Mouse (Mus musculus) hindbrain, embryonic 13.5 days (tissue): ENCODE measurements at regions not wholly inside any gene's neighbourhood (a gene's known extent, or its start where the extent isn't known, plus 50 kb on each side); places are given as distances from the start of the nearest gene placed in this dataset.
A peak's percentile ranks its signal among the peaks of the same experiment; 100 is the strongest.
"Not testable (repeated sequence)": the region's sequence is repeated elsewhere in the genome, so short reads cannot be mapped to it uniquely, and the experiment has no call there.

Experiments used
- ATAC-seq: fragments of 200-750 bp; cut with Nextera tagmentation; 2 replicates; pipeline ENCODE4 v1.8.0; 2017; ENCODE audit warnings: moderate TSS enrichment; ENCODE audit not compliant: low FRiP score
- H3K27ac ChIP-seq: fragments of 300-500 bp; sonication (generic); 2 replicates; pipeline ENCODE4 v1.5.1; 2015; ENCODE audit warnings: inconsistent platforms, mild to moderate bottlenecking, moderate library complexity
- H3K27me3 ChIP-seq: fragments of 300-500 bp; sonication (generic); 2 replicates; pipeline ENCODE4 v1.6.1; 2015; ENCODE audit warnings: mild to moderate bottlenecking, inconsistent platforms
- H3K36me3 ChIP-seq: fragments of 300-500 bp; sonication (generic); 2 replicates; pipeline ENCODE4 v1.6.1; 2015; ENCODE audit warnings: mild to moderate bottlenecking, inconsistent platforms
- H3K4me1 ChIP-seq: fragments of 300-500 bp; sonication (generic); replicated peaks from 2 replicates; pipeline ENCODE4 v1.6.1; 2015; ENCODE audit warnings: inconsistent platforms
- H3K4me2 ChIP-seq: fragments of 300-500 bp; sonication (generic); 2 replicates; pipeline ENCODE4 v1.6.1; 2015; ENCODE audit warnings: inconsistent platforms, mild to moderate bottlenecking, moderate library complexity
- H3K4me3 ChIP-seq: fragments of 300-500 bp; sonication (generic); 2 replicates; pipeline ENCODE4 v1.5.1; 2015; ENCODE audit warnings: mild to moderate bottlenecking, inconsistent platforms
- H3K9ac ChIP-seq: fragments of 300-500 bp; sonication (generic); 2 replicates; pipeline ENCODE4 v1.6.1; 2015; ENCODE audit warnings: mild to moderate bottlenecking, inconsistent platforms
- H3K9me3 ChIP-seq: fragments of 300-500 bp; sonication (generic); 2 replicates; pipeline ENCODE4 v1.6.1; 2016; ENCODE audit warnings: inconsistent platforms
- WGBS: fragments of 180-500 bp; shearing (Covaris S2); methylation state at CpG from one replicate; pipeline ENCODE4 v1.1.7; 2015; 5-methylcytosine and 5-hydroxymethylcytosine counted together

DNA sequence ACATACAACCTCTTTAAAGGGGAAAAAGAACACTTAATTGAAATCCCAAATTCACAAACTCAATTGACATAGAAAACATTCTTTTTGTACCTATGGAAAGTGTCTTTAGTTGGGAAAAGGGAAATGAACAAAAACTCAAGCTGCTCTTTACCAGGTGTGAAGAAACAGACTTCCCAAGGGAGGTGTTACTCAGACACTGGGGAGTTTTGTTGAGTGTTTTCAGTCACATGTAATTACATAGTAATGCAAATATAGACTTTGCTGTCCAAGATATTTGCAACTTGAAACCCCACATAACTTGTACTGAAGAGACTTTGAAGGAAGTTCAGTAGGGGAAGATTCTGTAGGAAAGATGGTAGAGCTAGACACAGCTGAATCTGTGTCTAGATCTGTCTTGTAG, 547.7 kb upstream of the Zfp960 start:
- no peak for ATAC-seq
- no peaks in the 10 kb centered on the region for H3K27me3 ChIP-seq

DNA sequence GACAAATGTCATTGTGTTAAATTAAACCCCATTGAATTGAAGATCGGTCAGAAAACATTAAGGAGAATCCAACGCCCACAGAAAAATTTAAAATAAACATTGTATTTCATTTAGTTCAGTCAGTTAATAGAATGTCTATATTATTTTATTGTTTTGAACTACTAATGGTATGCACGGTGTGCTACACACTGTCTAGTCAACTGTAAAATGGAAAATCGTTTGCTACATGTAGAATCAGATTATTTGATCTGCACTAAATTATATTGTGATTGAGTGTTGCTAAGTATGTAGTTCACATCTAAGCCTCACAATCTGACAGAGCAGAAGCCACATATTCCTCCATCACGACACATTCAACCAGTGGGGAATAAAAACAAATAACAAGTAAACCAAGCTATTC, 570.0 kb upstream of the Zfp960 start:
- WGBS, result 65% methylated on average over 5 of the region's 5 CpGs
- no peak for ATAC-seq
- no peaks in the 10 kb centered on the region for H3K9me3 ChIP-seq

More for the DNA sequence above, 547.7 kb upstream of the Zfp960 start:
- Histone ChIP-seq H3K9ac (no peak overlapping the region), H3K9me3 (no peaks in the 10 kb centered on the region), H3K4me3 (no peak overlapping the region), H3K36me3 (no peaks in the 10 kb centered on the region), H3K27ac (no peak overlapping the region), H3K4me1 (no peaks in the 10 kb centered on the region), H3K4me2 (no peak overlapping the region)

DNA sequence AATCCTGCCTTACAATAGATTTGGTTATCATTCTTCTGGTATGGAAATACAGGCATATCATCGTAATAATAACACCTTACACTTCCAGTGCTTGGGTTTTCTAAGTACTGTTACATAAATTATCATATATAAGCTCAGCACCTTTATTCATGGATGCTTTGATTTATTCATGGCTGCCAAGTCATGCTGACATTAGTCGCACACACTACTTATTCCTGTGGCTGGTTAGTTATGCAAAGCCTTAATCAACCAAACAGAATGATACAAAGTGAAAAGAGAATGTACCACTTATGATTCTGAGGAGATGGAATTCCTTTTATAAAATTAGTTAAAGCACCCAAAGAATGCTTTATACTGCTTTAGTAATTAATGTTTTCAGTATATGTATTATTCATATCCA, 570.4 kb upstream of the Zfp960 start:
- 56% methylated on average over 2 of the region's 2 CpGs for WGBS
- 0 out of 2 replicates have a peak, but pooled peaks have one; percentile 46 for ATAC-seq
- no peaks in the 10 kb centered on the region for H3K9me3 ChIP-seq

More for the DNA sequence above, 570.0 kb upstream of the Zfp960 start:
- H3K27ac ChIP-seq, result no peak overlapping the region
- no peak overlapping the region for H3K4me2 ChIP-seq
- H3K4me3 ChIP-seq, result no peak overlapping the region
- no peaks in the 10 kb centered on the region for H3K36me3 ChIP-seq
- no peaks in the 10 kb centered on the region for H3K4me1 ChIP-seq
- no peaks in the 10 kb centered on the region for H3K27me3 ChIP-seq
- no peak overlapping the region for H3K9ac ChIP-seq

DNA sequence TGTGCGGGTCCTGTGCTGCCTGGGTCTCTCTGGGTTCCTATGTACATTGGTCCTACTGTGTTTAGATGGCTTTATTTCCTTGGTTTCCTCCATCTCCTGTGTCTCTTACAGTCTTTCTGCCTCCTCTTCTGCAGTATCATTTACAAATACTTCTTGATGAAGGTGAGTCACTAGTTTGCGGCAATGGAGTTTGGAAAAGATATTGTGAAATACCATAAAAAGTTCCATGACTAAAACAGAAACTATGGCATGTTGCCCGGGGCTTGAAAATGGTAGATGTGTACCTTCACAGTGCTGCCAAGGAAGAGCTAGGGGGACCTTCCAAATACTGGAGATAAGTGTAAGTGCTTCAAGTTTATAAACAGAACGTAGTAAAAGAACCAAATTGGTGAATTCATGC, 571.4 kb upstream of the Zfp960 start:
- Histone ChIP-seq H3K27ac (no peak overlapping the region), H3K36me3 (no peaks in the 10 kb centered on the region), H3K4me1 (no peaks in the 10 kb centered on the region), H3K9ac (no peak overlapping the region), H3K4me3 (no peak overlapping the region), H3K27me3 (no peaks in the 10 kb centered on the region), H3K9me3 (no peaks in the 10 kb centered on the region), H3K4me2 (no peak overlapping the region)
- 95% methylated on average over 4 of the region's 4 CpGs for WGBS
- ATAC-seq, result no peak

More for the DNA sequence above, 570.4 kb upstream of the Zfp960 start:
- no peak overlapping the region for H3K9ac ChIP-seq
- H3K4me2 ChIP-seq, result no peak overlapping the region
- no peak overlapping the region for H3K4me3 ChIP-seq
- no peaks in the 10 kb centered on the region for H3K4me1 ChIP-seq
- H3K36me3 ChIP-seq, result no peaks in the 10 kb centered on the region
- H3K27me3 ChIP-seq, result no peaks in the 10 kb centered on the region
- no peak overlapping the region for H3K27ac ChIP-seq

DNA sequence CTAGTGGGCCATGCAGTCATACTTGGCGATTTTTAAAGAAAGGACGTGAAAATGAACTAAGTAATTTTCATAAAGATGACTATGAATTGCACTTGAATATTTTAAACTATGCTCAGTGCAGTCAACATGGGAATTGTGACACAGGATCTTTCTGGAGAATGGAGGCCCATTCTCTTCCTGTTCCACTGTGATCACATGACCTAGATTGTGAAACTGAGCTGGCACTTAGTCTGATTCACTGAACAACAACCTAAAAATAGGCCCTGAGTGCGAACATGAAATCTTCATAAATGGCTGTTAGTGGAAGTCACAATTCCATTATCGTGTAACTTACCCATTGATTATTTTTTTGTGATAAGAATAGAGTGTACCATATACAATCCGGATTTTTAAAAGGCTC, 577.6 kb upstream of the Zfp960 start:
- 94% methylated on average over 5 of the region's 5 CpGs for WGBS
- H3K27me3 ChIP-seq, result no peaks in the 10 kb centered on the region
- no peaks in the 10 kb centered on the region for H3K36me3 ChIP-seq
- H3K4me1 ChIP-seq, result no peaks in the 10 kb centered on the region
- no peak overlapping the region for H3K27ac ChIP-seq
- H3K9ac ChIP-seq, result no peak overlapping the region
- H3K4me3 ChIP-seq, result no peak overlapping the region
- no peak overlapping the region for H3K4me2 ChIP-seq
- ATAC-seq, result no peak
- H3K9me3 ChIP-seq, result no peaks in the 10 kb centered on the region

DNA sequence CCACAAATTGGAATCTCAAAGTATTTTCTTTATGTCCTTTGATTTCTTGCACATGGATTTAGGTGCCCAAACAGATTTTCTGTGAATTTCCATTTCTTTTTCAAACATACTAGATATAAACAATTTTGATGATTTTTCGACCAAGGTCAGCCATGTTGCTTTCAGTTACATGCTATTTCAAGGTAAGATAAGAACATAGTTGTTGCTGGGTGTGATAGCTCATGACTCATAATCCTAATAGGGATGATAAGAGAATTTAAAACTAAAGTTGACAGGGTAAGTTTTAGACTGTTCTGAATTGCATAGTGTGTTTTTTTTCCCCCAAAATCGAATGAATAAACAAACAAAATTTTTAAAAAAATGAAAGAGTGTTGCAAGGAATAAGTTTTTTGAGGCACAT, 579.9 kb upstream of the Zfp960 start:
- WGBS, result 83% methylated on average over 2 of the region's 2 CpGs
- ATAC-seq, result no peak

DNA sequence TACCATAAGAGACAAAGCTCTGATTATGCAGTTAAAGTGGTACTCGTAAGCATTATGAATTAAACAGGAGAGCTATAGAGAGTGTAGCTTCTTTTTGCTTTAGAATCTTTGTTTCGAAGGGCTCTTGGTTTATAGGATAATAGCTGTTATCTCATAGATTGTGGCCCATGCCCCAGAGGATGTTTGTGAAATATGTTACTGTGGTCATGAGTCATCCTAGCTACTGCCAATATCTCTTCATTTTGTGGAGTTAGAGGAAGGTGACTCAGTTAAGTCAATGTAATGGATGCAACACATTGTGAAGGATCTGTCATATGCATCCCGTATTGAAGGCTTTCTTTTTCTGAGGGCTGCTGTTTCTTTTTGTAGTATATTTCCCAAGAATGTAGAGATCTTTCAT, 582.2 kb upstream of the Zfp960 start:
- Histone ChIP-seq H3K4me1 (no peaks in the 10 kb centered on the region), H3K36me3 (no peaks in the 10 kb centered on the region), H3K9me3 (no peaks in the 10 kb centered on the region), H3K4me3 (no peak overlapping the region), H3K27me3 (no peaks in the 10 kb centered on the region), H3K4me2 (no peak overlapping the region), H3K27ac (no peak overlapping the region), H3K9ac (no peak overlapping the region)
- no peak for ATAC-seq
- 93% methylated on average over 3 of the region's 3 CpGs for WGBS

More for the DNA sequence above, 579.9 kb upstream of the Zfp960 start:
- no peaks in the 10 kb centered on the region for H3K36me3 ChIP-seq
- no peak overlapping the region for H3K4me2 ChIP-seq
- H3K9ac ChIP-seq, result no peak overlapping the region
- no peak overlapping the region for H3K4me3 ChIP-seq
- H3K27me3 ChIP-seq, result no peaks in the 10 kb centered on the region
- no peaks in the 10 kb centered on the region for H3K4me1 ChIP-seq
- no peaks in the 10 kb centered on the region for H3K9me3 ChIP-seq
- H3K27ac ChIP-seq, result no peak overlapping the region

DNA sequence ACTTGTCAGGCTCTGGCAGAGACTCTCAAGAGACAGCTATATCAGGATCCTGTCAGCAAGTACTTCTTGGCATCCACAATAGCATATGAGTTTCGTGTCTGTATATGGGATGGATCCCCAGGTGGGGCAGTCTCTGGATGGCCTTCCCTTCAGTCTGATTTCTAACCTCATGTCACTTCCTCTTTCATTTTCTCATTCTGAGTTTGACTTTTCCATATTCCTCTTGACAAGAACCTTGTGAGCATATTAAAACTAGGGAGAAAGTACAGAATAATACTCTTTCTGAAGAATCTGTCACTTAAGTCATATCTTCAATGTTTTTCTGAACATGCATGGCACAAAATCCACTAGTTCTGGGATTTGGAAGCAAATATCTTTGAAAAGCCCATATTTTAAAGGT, 583.3 kb upstream of the Zfp960 start:
- Histone ChIP-seq H3K4me2 (no peak overlapping the region), H3K9ac (no peak overlapping the region), H3K27me3 (no peaks in the 10 kb centered on the region), H3K9me3 (no peaks in the 10 kb centered on the region), H3K4me3 (no peak overlapping the region), H3K27ac (no peak overlapping the region), H3K36me3 (no peaks in the 10 kb centered on the region), H3K4me1 (no peaks in the 10 kb centered on the region)
- ATAC-seq, result no peak
- WGBS, result 59% methylated on average over 1 of the region's 1 CpGs

DNA sequence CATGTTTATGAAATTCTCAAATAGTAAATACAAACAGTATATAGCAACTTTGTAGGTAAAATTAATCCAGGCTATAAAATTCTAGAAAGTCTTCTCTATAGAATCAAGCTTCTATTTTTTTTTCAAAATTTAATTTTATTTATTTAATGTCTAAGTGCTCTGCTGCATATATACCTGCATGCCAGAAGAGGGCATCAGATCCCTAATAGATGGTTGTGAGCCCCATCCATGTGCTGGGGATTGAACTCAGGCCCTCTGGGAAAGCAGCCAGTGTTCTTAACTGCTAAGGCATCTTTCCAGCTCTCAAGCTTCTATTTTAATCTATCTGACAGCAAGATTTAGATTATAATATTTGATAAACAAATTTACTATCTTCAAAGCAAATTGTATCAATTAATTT, 602.7 kb upstream of the Zfp960 start:
- Histone ChIP-seq H3K27me3 (no peaks in the 10 kb centered on the region), H3K4me3 (no peak overlapping the region), H3K9me3 (no peaks in the 10 kb centered on the region), H3K27ac (no peak overlapping the region), H3K4me1 (no peaks in the 10 kb centered on the region), H3K4me2 (no peak overlapping the region), H3K36me3 (no peaks in the 10 kb centered on the region), H3K9ac (no peak overlapping the region)
- no peak for ATAC-seq

DNA sequence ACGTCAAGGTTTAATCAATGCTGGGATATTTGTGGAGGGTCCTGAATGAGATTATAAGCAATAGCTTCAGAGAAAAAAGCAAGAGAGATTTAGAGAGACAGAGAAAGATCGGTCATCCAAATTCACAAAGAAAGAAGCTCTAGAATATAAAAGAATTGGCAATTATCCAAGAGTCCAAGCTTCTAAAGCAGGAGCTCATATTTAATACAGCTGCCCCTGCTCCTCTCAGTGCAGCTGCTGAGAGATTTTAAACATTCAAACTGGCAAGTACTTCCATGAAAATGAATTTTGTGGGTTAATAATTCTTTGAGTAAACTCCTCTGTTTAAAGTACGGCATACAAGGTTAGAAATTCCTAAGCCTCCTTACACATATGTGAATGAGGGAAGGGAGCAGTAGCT, 610.8 kb upstream of the Zfp960 start:
- Histone ChIP-seq H3K27me3 (no peaks in the 10 kb centered on the region), H3K9me3 (no peaks in the 10 kb centered on the region), H3K4me1 (no peaks in the 10 kb centered on the region), H3K27ac (no peak overlapping the region), H3K4me2 (no peak overlapping the region), H3K9ac (no peak overlapping the region), H3K4me3 (no peak overlapping the region), H3K36me3 (no peaks in the 10 kb centered on the region)
- WGBS, result 59% methylated on average over 3 of the region's 3 CpGs
- no peak for ATAC-seq

DNA sequence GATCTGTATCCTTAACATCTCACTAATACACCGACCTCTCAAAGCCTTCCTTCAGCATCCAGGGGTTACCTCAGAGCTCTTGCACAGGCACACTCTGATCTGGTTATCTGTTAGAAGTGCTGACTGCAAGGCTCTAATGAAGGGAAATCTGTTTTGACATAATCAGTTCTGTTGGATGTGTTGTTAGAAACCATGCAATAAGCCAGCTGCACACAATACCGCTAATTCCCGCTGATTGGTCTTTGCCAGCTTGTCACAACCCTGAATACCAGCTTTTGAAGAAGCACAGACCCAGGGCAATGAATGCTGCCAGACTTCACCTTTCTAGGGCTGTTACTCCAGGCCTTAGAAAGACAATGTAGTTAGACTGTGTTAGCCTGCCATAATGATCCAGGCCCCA, 613.7 kb upstream of the Rgmb start:
- no peak overlapping the region for H3K4me3 ChIP-seq
- H3K9ac ChIP-seq, result no peak overlapping the region
- no peaks in the 10 kb centered on the region for H3K27me3 ChIP-seq
- H3K9me3 ChIP-seq, result no peaks in the 10 kb centered on the region
- H3K36me3 ChIP-seq, result no peaks in the 10 kb centered on the region
- no peaks in the 10 kb centered on the region for H3K4me1 ChIP-seq
- WGBS, result 79% methylated on average over 3 of the region's 3 CpGs
- H3K27ac ChIP-seq, result no peak overlapping the region
- no peak for ATAC-seq
- H3K4me2 ChIP-seq, result no peak overlapping the region

DNA sequence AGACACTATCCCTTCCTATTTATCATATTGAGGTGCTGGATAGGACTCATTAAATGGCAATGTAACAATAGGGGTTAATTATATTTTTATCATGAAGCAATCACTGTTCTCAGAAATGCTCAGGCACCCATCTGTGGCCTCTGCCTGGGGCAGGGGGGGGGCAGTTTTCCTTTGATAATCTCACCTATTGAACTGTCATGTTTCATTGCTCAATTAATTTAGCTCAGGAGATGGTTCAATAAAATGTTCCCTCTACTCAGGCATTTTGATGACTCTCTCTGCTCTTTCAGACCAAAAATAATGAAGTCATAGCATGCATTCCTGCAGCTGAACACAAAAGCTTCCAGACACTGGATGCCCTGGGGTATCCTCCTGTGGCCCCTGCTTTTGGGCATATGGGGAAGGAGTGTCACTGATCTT, 564.4 kb upstream of the Rgmb start:
- Histone ChIP-seq H3K4me1 (peaks cover 4% of the 10 kb centered on the region; the same call in 1 of the 2 replicates), H3K27me3 (no peaks in the 10 kb centered on the region), H3K36me3 (no peaks in the 10 kb centered on the region), H3K27ac (peak overlapping the region; percentile 48; the same call in 1 of the 2 replicates), H3K4me3 (no peak overlapping the region), H3K9me3 (no peaks in the 10 kb centered on the region), H3K4me2 (no peak overlapping the region), H3K9ac (no peak overlapping the region)
- peak; percentile 74 for ATAC-seq

DNA sequence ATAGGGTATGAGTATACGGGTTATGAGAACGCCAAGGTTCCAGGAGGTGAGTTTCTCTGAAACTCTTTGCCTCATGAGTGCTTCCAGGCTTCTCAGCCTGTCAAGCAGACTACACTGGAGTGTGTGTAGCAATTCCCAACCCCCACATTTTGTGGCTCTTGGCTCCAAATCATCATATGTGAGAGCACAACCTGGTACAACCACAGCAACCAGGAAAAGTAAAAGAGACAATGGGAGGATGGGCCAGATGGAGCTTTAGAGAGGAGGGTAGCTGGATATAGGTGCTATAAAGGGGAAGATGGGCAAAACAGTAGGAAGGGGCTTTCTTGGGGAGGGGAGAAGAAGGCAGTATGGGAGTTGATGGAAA, 544.0 kb upstream of the Rgmb start:
- H3K4me1 ChIP-seq, H3K4me2 ChIP-seq, H3K27me3 ChIP-seq, H3K27ac ChIP-seq, H3K9ac ChIP-seq, ATAC-seq, H3K36me3 ChIP-seq, H3K9me3 ChIP-seq, H3K4me3 ChIP-seq: not testable (repeated sequence)
- WGBS, result 90% methylated on average over 2 of the region's 2 CpGs
